Mouse (Mus musculus) left cerebral cortex, postnatal 4 days (tissue): Measurements from ENCODE around the gene Gm15737. TPM values are rescaled to one million over a fixed set of nuclear protein-coding genes. Genes with fewer than 3 reads are reported as not detected.

Experiments used
- total RNA-seq, 2 experiments: library from RNA; stranded (reverse); gene quantifications; 2 replicates each; pipeline ENCODE4 v1.2.3; 2021

Gene Gm15737
- total RNA-seq, 2 experiments from 2014 or later: not detected

Other genes starting within 250 kb of the Gm15737 start
- 10 to 100 TPM; 97.0 to 97.1 TPM for gene Prickle2, start 163.2 kb upstream of the Gm15737 start, total RNA-seq
- under 1 TPM in 1 of 2 experiments, not detected in 1; 0.16 TPM for gene A730049H05Rik, start 52.9 kb upstream of the Gm15737 start, total RNA-seq
- 1 to 10 TPM; 7.7 to 8.3 TPM for gene Adamts9, start 74.1 kb downstream of the Gm15737 start, total RNA-seq